Mouse (Mus musculus): ENCODE data around the gene Optc. TPM values are rescaled to one million over a fixed set of nuclear protein-coding genes. Genes with fewer than 3 reads are reported as not detected.

The Optc gene
- total and polyA plus RNA-seq, 2 experiments from 2014 or later: 3.7 to 10.4 TPM

GRCm38 (mm10) chr1:133859257-133859656 is 48.5 kb downstream of the Optc start:
- Histone ChIP-seq H3K4me3 (ENCODE audit: low read length) (no peak overlapping the region), H3K4me1 (ENCODE audit: insufficient read depth, low read length) (peaks cover 8% of the 10 kb centered on the region; the same call in 1 of the 2 replicates), H3K4me2 (ENCODE audit: low read depth, low read length) (no peak overlapping the region), H3K27me3 (ENCODE audit: insufficient read depth, low read length) (no peaks in the 10 kb centered on the region), H3K36me3 (ENCODE audit: insufficient read depth, low read length) (no peaks in the 10 kb centered on the region), H3K27ac (no peak overlapping the region), H3K9me3 (ENCODE audit: low read length) (no peaks in the 10 kb centered on the region), H3K9ac (replicated peaks; ENCODE audit: low read length) (no peak overlapping the region)
- WGBS: 43% methylated on average over 6 of the region's 6 CpGs
- TF ChIP-seq CTCF (IDR thresholded peaks at IDR 0.05; ENCODE audit: low read depth): no peak
- no peak for ATAC-seq
- DNase-seq (ENCODE audit: low spot score): peak; percentile 12

- no peak for ATAC-seq
- H3K4me1 ChIP-seq (ENCODE audit: insufficient read depth, low read length): peaks cover 6% of the 10 kb centered on the region; the same call in 1 of the 2 replicates
- H3K4me2 ChIP-seq (ENCODE audit: low read depth, low read length): no peak overlapping the region
- no peak overlapping the region for H3K27ac ChIP-seq
- H3K36me3 ChIP-seq (ENCODE audit: insufficient read depth, low read length): no peaks in the 10 kb centered on the region
- TF ChIP-seq CTCF (IDR thresholded peaks at IDR 0.05; ENCODE audit: low read depth): no peak
- no peaks in the 10 kb centered on the region for H3K9me3 ChIP-seq (ENCODE audit: low read length)
- WGBS: 78% methylated on average over 5 of the region's 5 CpGs
- H3K27me3 ChIP-seq (ENCODE audit: insufficient read depth, low read length): no peaks in the 10 kb centered on the region
- DNase-seq (ENCODE audit: low spot score): no peak
- H3K4me3 ChIP-seq (ENCODE audit: low read length): no peak overlapping the region
- no peak overlapping the region for H3K9ac ChIP-seq (replicated peaks; ENCODE audit: low read length)
These were observed 50.0 kb downstream of the Optc start for GRCm38 (mm10) chr1:133857781-133858180.

GRCm38 (mm10) chr1:133857171-133857570 is 50.6 kb downstream of the Optc start:
- Histone ChIP-seq H3K36me3 (ENCODE audit: insufficient read depth, low read length) (no peaks in the 10 kb centered on the region), H3K27me3 (ENCODE audit: insufficient read depth, low read length) (no peaks in the 10 kb centered on the region), H3K27ac (no peak overlapping the region), H3K4me3 (ENCODE audit: low read length) (no peak overlapping the region), H3K9me3 (ENCODE audit: low read length) (no peaks in the 10 kb centered on the region), H3K4me2 (ENCODE audit: low read depth, low read length) (no peak overlapping the region), H3K4me1 (ENCODE audit: insufficient read depth, low read length) (peaks cover 6% of the 10 kb centered on the region; the same call in 1 of the 2 replicates), H3K9ac (replicated peaks; ENCODE audit: low read length) (no peak overlapping the region)
- 76% methylated on average over 5 of the region's 5 CpGs for WGBS
- no peak for TF ChIP-seq CTCF (IDR thresholded peaks at IDR 0.05; ENCODE audit: low read depth)
- no peak for ATAC-seq
- no peak for DNase-seq (ENCODE audit: low spot score)

GRCm38 (mm10) chr1:133856655-133857054 is 51.1 kb downstream of the Optc start:
- Histone ChIP-seq H3K9me3 (ENCODE audit: low read length) (no peaks in the 10 kb centered on the region), H3K9ac (replicated peaks; ENCODE audit: low read length) (no peak overlapping the region), H3K36me3 (ENCODE audit: insufficient read depth, low read length) (no peaks in the 10 kb centered on the region), H3K27me3 (ENCODE audit: insufficient read depth, low read length) (no peaks in the 10 kb centered on the region), H3K27ac (no peak overlapping the region), H3K4me3 (ENCODE audit: low read length) (no peak overlapping the region), H3K4me2 (ENCODE audit: low read depth, low read length) (no peak overlapping the region), H3K4me1 (ENCODE audit: insufficient read depth, low read length) (peaks cover 6% of the 10 kb centered on the region; the same call in 1 of the 2 replicates)
- 76% methylated on average over 3 of the region's 3 CpGs for WGBS
- ATAC-seq: no peak
- no peak for DNase-seq (ENCODE audit: low spot score)
- no peak for TF ChIP-seq CTCF (IDR thresholded peaks at IDR 0.05; ENCODE audit: low read depth)

- 35% methylated on average over 11 of the region's 11 CpGs for WGBS
- H3K4me2 ChIP-seq (ENCODE audit: low read depth, low read length): no peak overlapping the region
- H3K27ac ChIP-seq: no peak overlapping the region
- TF ChIP-seq CTCF (IDR thresholded peaks at IDR 0.05; ENCODE audit: low read depth): no peak
- H3K4me3 ChIP-seq (ENCODE audit: low read length): no peak overlapping the region
- ATAC-seq (no peak), DNase-seq (ENCODE audit: low spot score) (no peak)
- peaks cover 6% of the 10 kb centered on the region; the same call in 1 of the 2 replicates for H3K4me1 ChIP-seq (ENCODE audit: insufficient read depth, low read length)
- no peaks in the 10 kb centered on the region for H3K9me3 ChIP-seq (ENCODE audit: low read length)
- no peaks in the 10 kb centered on the region for H3K36me3 ChIP-seq (ENCODE audit: insufficient read depth, low read length)
- H3K9ac ChIP-seq (replicated peaks; ENCODE audit: low read length): no peak overlapping the region
- H3K27me3 ChIP-seq (ENCODE audit: insufficient read depth, low read length): no peaks in the 10 kb centered on the region
These were observed 51.7 kb downstream of the Optc start for GRCm38 (mm10) chr1:133856133-133856541.

GRCm38 (mm10) chr1:133855274-133856017 is 52.4 kb downstream of the Optc start:
- Histone ChIP-seq H3K4me3 (ENCODE audit: low read length) (peak overlapping the region; percentile 16), H3K9ac (replicated peaks; ENCODE audit: low read length) (no peak overlapping the region), H3K27ac (no peak overlapping the region; the same call in 1 of the 2 replicates), H3K27me3 (ENCODE audit: insufficient read depth, low read length) (no peaks in the 10 kb centered on the region), H3K9me3 (ENCODE audit: low read length) (no peaks in the 10 kb centered on the region), H3K4me1 (ENCODE audit: insufficient read depth, low read length) (peaks cover 6% of the 10 kb centered on the region; the same call in 1 of the 2 replicates), H3K36me3 (ENCODE audit: insufficient read depth, low read length) (no peaks in the 10 kb centered on the region), H3K4me2 (ENCODE audit: low read depth, low read length) (peak overlapping the region; percentile 51)
- ATAC-seq: no peak
- TF ChIP-seq CTCF (IDR thresholded peaks at IDR 0.05; ENCODE audit: low read depth): no peak
- DNase-seq (ENCODE audit: low spot score): peak; percentile 75
- 12% methylated on average over 15 of the region's 15 CpGs for WGBS
